Mouse (Mus musculus): Measurements from ENCODE around the gene Zfp36l3. TPM values are rescaled to one million over a fixed set of nuclear protein-coding genes. Genes with fewer than 3 reads are reported as not detected.

The Zfp36l3 gene
- total RNA-seq (2012; rRNA removed) = 0.19 and 0.26 TPM in 2 replicates
- under 1 TPM in 1 of 2 experiments, not detected in 1; 0.42 TPM for polyA plus RNA-seq (2012; ENCODE audit: insufficient read depth in 1 of 2, insufficient read length in 2 of 2, low read depth in 1 of 2, low replicate concordance in 2 of 2, missing spikeins in 1 of 2)

- no peak within 1 kb of the TSS for H3K27ac ChIP-seq (ENCODE audit: control insufficient read depth, low read depth, low read length)
- no peaks in the 10 kb centered on the region for H3K79me2 ChIP-seq (ENCODE audit: control insufficient read depth, insufficient read depth, low read length, poor library complexity)
Measured at GRCm38 (mm10) chrX:53776276-53776675, at the start of gene Zfp36l3. Zfp36l3 (minus strand) TSS chrX:53776394.

GRCm38 (mm10) chrX:53799074-53799473 is 22.9 kb upstream of the Zfp36l3 start:
- TF ChIP-seq ZC3H11A (IDR thresholded peaks at IDR 0.05; ENCODE audit: low read depth, low read length) (peak; percentile 35; the same call in 1 of the 2 replicates), POLR2AphosphoS2 (IDR thresholded peaks at IDR 0.05; ENCODE audit: low read length) (no peak), CTCF (IDR thresholded peaks at IDR 0.05 in 2 of 3, conservative IDR thresholded peaks at IDR 0.05 in 1 of 3; ENCODE audit: control insufficient read depth in 1 of 3, insufficient read depth in 1 of 3, low read depth in 2 of 3, low read length in 3 of 3, poor library complexity in 1 of 3, severe bottlenecking in 1 of 3) (peak in 1 of 3 experiments; percentile 39; a peak in 2 of 6 replicates), RAD21 (IDR thresholded peaks at IDR 0.05; ENCODE audit: low read depth, low read length) (peak; percentile 54), MYB (IDR thresholded peaks at IDR 0.05; ENCODE audit: low read depth, low read length) (no peak)
- Histone ChIP-seq H3K27ac (ENCODE audit: control insufficient read depth, low read depth, low read length) (no peak overlapping the region), H3K9ac (ENCODE audit: control insufficient read depth, low read depth, low read length, poor library complexity, severe bottlenecking) (no peak overlapping the region), H3K4me3 (ENCODE audit: control insufficient read depth in 1 of 2, insufficient read depth in 1 of 2, low read depth in 2 of 2, low read length in 2 of 2) (no peak overlapping the region), H3K36me3 (ENCODE audit: control insufficient read depth in 1 of 2, insufficient read depth in 2 of 2, low read length in 2 of 2) (no peaks in the 10 kb centered on the region), H3K9me3 (replicated peaks; ENCODE audit: insufficient read depth, low read length) (no peaks in the 10 kb centered on the region), H3K27me3 (ENCODE audit: control insufficient read depth in 1 of 2, insufficient read depth in 2 of 2, low read length in 2 of 2) (no peaks in the 10 kb centered on the region), H3K4me1 (ENCODE audit: control insufficient read depth in 1 of 2, insufficient read depth in 2 of 2, low read length in 2 of 2) (no peaks in the 10 kb centered on the region), H3K79me2 (ENCODE audit: control insufficient read depth, insufficient read depth, low read length, poor library complexity) (no peaks in the 10 kb centered on the region)
- peak; percentile 39 for DNase-seq (ENCODE audit: low read depth, low spot score)

More at GRCm38 (mm10) chrX:53776276-53776675, at the start of gene Zfp36l3:
- Histone ChIP-seq H3K9me3 (replicated peaks; ENCODE audit: insufficient read depth, low read length) (no peaks in the 10 kb centered on the region), H3K4me3 (ENCODE audit: control insufficient read depth in 1 of 2, insufficient read depth in 1 of 2, low read depth in 2 of 2, low read length in 2 of 2) (no peak within 1 kb of the TSS), H3K9ac (ENCODE audit: control insufficient read depth, low read depth, low read length, poor library complexity, severe bottlenecking) (no peak within 1 kb of the TSS), H3K27me3 (ENCODE audit: control insufficient read depth in 1 of 2, insufficient read depth in 2 of 2, low read length in 2 of 2) (no peaks in the 10 kb centered on the region), H3K36me3 (ENCODE audit: control insufficient read depth in 1 of 2, insufficient read depth in 2 of 2, low read length in 2 of 2) (no peaks in the 10 kb centered on the region), H3K4me1 (ENCODE audit: control insufficient read depth in 1 of 2, insufficient read depth in 2 of 2, low read length in 2 of 2) (no peaks in the 10 kb centered on the region)
- TF ChIP-seq RAD21 (IDR thresholded peaks at IDR 0.05; ENCODE audit: low read depth, low read length) = no peak
- TF ChIP-seq UBTF (IDR thresholded peaks at IDR 0.05; ENCODE audit: borderline replicate concordance, insufficient read depth, low read depth, low read length) = no peak
- TF ChIP-seq ZMIZ1 (IDR thresholded peaks at IDR 0.05; ENCODE audit: low read depth, low read length) = no peak
- no peak for TF ChIP-seq ZKSCAN1 (IDR thresholded peaks at IDR 0.05; ENCODE audit: low read depth, low read length)
- TF ChIP-seq POLR2AphosphoS5 (IDR thresholded peaks at IDR 0.05; ENCODE audit: borderline replicate concordance, low read depth, low read length) = no peak
- no peak for TF ChIP-seq MEF2A (IDR thresholded peaks at IDR 0.05; ENCODE audit: extremely low read depth, insufficient replicate concordance, low read depth, low read length, poor library complexity, severe bottlenecking)
- TF ChIP-seq MXI1 (IDR thresholded peaks at IDR 0.05; ENCODE audit: low read depth, low read length) = no peak
- no peak for TF ChIP-seq TCF12 (IDR thresholded peaks at IDR 0.05; ENCODE audit: low read depth, low read length)
- TF ChIP-seq POLR2A (IDR thresholded peaks at IDR 0.05; ENCODE audit: control insufficient read depth in 1 of 2, insufficient read depth in 1 of 2, low read depth in 1 of 2, low read length in 2 of 2, poor library complexity in 1 of 2) = no peak
- TF ChIP-seq ZNF384 (IDR thresholded peaks at IDR 0.05; ENCODE audit: low read depth, low read length) = no peak
- TF ChIP-seq SMC3 (IDR thresholded peaks at IDR 0.05; ENCODE audit: low read depth, low read length) = no peak
- TF ChIP-seq BHLHE40 (IDR thresholded peaks at IDR 0.05; ENCODE audit: borderline replicate concordance, low read depth, low read length) = no peak
- TF ChIP-seq ETS1 (IDR thresholded peaks at IDR 0.05; ENCODE audit: low read depth, low read length) = no peak
- no peak for TF ChIP-seq MAZ (IDR thresholded peaks at IDR 0.05; ENCODE audit: low read depth, low read length)
- no peak for TF ChIP-seq NELFE (IDR thresholded peaks at IDR 0.05; ENCODE audit: low read depth, low read length)
- no peak for DNase-seq (ENCODE audit: low read depth, low spot score)
